Mouse (Mus musculus) ZHBTc4 (cell line): Measurements from ENCODE around the gene Dnah6.

Experiments used
- DNase-seq: peaks from one replicate; pipeline ENCODE4 v3.0.0-alpha.2; 2011; ENCODE audit warnings: low read depth, low spot score

Dnah6 gene

DNA sequence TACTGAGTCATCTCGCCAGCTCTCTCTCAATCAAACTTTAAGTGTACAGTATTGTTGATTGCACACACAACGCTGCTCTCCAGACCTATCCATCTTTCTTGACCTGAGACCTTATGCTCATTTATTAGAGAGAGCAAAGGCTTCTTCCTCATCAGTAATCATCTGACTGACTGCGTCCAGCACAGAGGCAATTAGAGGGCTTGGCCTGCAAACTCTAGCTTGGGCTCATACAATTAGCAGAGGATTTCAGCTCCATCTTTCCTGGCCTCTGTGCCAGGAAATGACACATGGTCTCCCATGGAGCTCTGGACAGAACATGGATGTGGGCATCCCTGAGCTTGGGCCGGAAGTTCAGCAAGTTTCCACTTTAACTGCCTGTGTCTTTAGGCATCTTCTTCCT is 193.6 kb downstream of the Dnah6 start:
- no peak for DNase-seq

DNA sequence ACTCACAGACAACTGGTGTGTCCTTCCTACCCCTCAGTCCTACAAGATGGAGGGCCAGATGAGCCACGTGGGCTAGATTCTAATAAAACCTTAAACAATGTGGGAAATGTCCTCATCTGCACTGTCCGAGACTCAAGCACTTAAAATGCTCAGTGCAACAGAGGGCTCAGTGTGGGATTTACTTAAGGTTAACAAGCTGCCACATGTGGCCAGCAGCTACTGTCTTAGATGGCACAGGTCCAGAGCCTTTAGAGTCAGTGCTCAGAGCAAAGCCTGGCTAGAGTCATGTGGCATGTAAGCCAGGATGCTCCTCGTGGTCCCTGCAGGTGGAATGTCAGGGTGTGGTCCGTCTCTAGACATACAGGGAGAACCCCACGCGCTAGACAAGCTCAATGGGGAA is 194.6 kb downstream of the Dnah6 start:
- DNase-seq = no peak

DNA sequence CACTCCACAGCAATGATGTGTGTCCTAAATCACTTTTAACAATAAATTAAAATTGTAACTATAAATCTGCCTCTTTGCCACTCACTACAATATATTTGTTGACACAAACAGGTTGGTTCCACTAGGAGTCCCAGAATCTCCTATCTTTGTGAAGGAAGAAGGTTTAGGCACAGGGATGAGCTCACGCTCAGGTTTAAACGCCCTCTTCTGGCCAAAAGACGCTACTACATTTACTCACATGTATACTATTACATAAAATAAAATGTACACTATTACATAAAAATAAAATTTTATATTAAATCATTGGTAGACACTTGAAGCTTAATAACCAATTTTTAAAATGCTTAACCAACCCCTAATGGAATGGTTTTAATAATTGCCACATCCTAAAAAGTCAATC is 201.4 kb downstream of the Dnah6 start:
- peak; percentile 74 for DNase-seq

DNA sequence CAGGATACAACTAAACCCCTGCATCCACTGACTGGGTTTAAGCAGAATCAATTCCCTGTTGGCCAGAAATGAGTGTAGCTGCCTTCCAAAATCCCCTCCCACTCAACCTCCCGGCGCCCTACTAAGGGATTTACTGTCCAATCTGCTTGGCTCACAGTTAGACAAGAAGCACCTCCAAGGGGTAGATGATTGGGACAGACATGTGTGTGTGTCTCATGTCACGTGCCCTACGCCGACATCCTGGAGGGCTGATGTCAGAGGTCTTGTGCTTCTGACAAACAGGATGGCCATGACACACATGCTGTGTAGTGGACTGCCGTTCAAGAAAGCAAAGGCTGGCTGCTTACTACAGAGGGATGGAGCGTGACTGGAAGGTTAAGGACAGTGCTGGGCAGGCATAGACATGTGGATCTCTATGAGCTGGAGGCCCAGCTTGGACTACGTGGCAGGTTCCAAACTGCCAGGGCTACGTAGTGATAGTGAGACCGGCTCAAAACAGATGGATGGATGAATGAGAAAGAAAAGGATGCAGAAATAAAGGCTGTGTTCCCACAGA is 202.6 kb downstream of the Dnah6 start:
- DNase-seq = no peak

DNA sequence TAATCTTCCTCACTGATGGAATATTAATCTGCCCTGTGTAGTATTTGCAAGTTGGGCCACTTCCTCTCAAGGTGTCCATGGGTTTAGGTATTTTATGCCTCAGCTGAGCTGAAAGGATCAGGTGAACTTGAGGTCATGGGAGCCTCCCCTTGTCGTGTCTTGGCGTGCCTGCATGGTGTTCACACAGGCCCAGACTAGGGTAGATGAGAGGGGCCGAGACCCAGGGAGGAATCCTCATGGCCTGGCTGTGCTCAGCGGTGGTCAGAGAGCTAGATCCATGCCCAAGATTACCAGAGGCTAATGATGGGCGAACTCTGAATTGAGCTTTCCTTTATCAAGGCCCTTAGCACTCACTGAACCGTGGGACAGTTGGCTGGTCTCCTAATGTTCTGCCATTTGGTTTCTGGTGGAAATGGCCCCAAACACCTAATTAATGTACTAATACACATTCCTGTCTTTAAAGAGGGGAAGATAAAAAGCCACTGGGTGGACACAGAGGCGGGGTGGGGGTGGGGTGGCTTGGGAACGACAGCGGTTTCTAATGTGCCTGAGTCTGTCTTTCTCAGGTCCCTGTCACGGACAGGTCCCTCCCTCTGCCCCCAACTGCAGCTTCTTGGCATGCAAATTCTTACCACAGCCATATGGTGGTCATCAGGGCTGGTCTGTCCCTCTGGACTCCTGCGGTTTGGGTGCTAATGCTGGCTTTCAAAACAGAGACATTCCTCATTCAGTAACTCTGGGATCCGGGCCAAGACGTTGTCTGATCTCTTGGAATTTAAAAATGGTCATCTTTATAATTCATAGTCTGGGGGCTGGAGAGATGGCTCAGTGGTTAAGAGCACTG is 206.9 kb downstream of the Dnah6 start:
- no peak for DNase-seq

DNA sequence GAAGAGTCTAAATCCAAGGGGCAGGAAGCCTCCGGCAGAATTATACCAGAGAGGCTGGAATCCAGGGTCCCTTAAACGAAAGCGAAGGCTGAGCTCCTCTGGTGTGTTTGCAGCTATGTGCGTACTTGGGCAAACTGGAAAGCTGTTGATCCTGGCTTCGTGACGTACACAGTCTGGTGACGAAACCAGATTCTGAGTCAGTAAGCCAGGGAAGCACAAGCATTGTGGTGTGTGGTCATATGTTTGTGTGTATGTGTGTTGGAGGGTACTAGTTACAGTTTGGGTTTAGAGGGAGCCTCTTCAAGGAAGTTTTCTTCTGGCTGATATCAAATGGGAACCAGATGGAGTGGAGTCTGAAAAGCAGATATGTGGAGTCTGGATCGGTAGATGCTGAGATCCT is 208.5 kb downstream of the Dnah6 start:
- no peak for DNase-seq

DNA sequence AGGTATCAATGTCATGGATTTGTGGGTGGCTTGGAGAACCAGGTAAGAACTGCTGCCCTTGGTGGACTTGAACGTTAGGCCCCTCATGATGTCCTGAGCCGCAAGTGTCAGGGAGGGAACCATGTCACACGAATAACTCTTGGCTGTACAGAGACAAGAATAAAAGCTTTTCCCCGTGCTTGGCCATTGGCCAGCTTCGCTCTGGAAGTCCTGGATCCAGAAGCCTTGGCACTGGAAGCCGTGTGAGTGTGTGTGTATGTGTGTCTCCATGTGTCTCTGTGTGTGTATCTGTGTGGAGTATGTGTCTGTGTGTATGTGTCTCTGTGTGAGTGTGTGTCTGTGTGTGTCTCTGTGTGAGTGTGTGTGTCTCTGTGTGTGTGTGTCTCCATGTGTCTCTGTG is 209.6 kb downstream of the Dnah6 start:
- no peak for DNase-seq

DNA sequence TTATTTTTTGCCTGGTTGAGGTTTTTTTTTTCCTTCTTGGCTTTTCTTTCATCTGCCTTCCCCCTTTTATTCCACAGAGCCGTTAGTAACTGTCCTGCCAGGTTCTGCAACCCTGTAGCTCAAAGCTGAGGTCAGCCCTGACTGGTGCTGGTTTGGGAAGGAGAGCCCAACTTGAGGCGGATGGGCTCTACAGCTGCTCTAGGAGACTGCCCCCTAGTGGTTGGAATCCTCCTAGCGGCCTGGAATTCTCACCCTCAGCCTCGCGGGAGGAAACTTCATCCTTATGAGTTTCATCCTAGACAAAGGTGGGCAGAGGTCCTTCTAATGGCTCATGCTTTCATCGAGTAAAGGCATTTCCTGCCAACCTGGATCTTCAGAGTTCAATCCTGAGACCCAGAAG is 211.4 kb downstream of the Dnah6 start:
- peak; percentile 90 for DNase-seq

DNA sequence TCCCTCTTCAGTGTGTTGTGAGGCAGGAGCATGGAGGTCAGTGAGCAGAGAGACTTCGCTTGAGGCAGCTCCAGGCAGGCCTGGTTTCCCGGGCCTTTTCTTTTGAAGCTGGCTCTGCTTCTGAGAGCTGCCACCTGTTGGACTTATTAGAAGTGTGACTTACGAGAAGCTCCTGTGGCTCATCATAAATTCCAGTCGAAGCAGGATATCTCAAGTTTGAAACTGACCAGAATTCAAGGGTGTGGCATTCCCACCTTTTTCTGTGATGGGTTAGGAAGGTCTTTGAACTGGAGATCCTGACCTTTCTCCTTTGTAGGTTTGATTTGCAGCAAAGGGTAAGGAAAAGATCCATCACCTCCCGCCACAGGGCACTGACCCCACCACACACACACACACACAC is 217.8 kb downstream of the Dnah6 start:
- peak; percentile 68 for DNase-seq

DNA sequence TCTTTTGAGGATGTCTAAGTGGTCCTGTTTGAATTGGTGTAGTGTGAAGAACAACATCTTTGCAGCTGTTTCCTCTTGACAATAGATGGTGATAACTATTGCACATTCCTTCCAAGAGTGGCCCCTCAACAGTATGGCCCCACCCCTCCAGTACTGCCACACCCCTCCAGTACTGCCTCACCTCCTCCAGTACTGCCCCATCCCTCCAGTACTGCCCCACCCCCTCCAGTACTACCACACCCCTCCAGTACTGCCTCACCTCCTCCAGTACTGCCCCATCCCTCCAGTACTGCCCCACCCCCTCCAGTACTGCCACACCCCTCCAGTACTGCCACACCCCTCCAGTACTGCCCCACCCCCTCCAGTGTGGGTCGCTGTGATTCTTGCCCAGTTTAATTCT is 219.1 kb downstream of the Dnah6 start:
- DNase-seq = peak; percentile 75

DNA sequence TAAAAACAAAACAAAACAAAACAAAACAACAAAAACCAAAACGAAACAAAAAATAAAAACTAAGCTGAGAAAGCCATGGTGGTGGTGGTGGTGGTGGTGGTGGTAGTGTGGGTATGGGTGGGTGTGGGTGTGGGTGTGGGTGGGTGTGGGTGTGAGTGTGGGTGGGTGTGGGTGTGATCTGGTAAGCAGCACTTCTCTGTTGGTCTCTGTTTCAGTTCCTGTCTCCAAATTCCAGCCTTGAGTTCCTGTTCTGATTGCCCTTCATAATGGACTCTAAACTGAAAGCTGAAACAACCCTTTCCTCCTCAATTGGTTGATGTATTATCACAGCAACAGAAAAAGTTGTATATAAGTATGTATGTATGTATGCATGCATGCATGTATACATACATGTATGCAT is 222.6 kb downstream of the Dnah6 start:
- no peak for DNase-seq

DNA sequence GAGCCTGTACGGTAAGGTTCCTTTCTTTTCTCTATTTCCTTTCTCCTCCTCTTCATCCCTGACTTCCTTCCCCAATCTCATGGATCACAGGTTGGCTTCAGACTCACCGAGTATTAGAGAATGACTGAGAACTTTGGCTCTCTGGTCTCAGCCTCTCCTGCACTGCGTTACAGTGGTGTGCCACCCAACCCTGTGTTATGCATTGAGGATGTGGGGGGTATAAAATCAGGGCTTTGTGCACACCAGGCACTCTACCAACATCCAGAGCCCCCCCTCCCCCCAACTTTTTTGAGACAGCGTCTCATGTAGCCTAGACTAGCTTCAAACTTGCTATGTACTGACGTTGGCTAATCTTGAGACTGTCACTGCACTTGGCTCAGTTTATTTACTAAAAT is 227.8 kb downstream of the Dnah6 start:
- DNase-seq = no peak

DNA sequence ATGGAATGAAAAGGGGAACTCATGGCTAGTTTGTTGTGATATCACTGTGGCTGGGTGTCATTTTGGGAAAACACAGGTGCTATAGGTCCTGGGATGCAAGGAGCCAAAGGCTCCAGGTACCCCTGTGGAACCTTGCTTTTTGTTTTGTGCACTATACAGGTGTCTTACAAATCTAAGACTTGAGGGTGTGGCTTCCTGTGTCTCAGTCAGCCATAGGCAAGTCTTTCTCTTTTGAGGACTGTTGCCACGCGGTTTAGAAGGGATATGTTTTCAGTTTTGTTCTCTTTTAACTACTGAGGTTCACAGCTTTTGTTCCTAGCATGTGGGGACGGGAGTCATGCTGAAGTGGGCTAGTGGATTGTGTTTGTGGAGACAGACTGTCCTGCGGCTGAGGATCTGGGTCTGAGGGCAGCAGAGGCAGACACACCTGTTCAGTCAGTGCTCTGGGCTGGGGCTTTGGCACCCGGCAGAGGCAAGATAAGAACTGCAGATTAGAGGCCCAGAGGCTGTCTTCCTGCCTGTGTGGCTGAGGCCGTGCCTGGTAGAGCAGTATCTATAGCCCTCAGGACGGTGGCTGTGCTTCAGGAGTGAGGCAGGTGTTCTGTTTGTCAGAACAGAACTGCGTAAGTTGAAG is 228.3 kb downstream of the Dnah6 start:
- no peak for DNase-seq

DNA sequence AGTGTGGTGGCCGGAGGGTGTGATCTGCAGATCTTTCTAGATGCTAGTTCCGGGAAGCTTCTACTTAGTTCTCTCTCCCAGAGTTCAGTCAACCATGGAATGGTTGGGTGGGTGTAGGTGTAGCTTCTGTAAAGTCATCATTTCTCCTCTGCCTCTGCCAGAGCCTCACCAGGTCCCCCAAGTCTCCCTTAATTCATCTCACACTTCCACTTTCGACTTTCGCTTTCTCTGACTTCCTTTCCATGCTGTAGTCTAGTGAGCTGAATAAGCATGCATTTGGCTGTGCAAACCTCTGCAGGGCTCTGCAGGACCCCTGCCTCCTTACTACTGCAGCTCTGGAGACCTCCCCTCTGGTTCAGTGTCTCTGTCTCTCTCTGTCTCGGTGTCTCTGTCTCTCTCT is 231.2 kb downstream of the Dnah6 start:
- DNase-seq = no peak

DNA sequence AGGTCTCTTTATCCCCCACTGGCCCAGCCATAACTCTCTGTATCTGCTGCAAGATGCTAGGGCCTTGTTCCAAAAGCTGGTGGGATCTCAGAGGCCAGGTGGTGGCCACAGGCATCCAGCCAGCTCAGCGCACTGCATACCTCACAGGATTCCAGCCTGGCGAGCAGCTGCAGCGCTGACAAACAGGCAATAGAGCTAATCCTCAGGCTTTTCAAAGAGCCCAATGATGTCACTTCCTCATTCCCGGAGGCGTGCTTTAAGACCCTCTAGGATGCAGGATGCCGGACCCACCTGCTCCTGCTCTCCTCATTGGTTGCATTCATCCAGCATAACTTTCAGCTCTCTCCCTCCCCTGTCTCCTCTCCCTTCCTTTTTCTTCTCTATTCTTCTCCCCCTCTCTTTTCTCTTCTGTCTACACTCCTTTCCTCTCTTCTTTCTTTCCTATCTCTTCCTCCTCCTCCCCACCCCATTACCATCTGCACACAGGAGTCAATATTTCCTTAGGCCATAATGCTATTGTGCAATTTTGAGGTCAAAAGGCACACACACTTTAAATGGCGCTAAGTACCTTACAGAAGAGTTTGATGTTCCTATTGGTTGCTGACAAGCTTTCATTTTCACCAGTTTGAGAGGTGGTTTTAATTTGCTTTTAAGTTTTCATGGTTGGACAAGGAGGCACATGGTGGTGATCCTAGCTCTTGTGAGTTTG is 232.3 kb downstream of the Dnah6 start:
- DNase-seq = no peak

DNA sequence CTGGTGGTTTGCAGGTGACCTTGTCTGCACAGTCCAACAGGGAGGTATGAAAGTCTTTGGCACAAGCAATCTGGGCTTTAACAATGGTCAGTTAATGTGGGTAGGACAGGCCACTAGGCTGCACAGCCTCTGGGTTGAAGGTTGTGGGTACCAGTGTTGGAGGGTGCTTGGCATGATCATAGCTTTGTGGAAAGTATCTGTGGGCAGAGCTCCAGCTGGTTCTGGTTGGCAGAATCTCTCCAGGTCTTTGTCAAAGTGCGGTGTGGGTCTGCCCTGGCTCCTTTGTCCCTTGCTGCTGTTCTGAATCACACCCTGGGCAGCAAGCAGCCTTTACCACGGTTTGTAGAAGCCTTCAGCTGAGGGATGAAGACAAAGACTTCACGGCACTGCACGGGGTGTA is 238.9 kb downstream of the Dnah6 start:
- no peak for DNase-seq

DNA sequence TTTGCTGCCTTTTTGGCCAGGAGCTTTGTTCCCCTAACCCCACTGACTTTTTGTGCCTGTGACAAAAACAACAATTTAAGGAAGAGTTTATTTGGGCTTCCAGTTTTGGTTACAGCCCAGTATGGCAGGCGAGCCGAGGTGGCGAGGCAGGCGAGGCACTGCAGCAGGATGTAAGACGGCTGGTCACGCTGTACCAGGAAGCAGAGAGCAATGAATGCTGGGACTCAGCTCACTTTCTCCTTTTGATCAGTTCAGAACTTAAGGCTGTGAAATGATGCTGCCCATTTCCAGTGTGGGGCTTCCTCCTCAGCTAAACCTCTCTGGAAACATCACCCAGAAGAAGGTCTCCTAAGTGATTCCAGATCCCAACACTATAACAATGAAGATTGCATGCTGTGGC is 239.6 kb downstream of the Dnah6 start:
- DNase-seq = no peak

DNA sequence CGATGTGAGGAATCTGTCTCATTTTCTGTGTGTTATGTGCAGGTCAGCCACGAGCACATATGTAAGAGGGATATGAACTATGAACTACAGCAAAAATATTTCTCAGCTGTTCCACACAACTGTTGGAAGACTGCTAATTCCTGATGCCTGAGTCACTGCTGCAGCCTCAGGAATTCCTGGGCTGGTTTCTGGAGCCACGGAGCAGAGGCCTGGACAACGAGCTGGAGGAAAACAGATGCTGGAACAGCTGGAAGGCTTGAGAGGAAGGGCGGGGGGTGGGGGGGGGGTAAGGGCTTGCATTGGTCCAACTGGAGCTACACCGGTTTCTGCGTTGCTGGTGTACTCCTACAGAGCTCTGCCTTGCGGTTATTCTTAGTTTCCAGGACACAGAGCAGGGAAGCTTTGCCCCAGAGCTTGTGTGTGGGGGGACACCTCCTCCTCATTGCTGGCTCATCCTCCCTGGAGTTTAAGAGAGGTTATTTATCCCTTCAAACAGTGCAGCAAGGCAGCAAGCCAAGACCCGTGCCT is 240.3 kb downstream of the Dnah6 start:
- peak; percentile 27 for DNase-seq

DNA sequence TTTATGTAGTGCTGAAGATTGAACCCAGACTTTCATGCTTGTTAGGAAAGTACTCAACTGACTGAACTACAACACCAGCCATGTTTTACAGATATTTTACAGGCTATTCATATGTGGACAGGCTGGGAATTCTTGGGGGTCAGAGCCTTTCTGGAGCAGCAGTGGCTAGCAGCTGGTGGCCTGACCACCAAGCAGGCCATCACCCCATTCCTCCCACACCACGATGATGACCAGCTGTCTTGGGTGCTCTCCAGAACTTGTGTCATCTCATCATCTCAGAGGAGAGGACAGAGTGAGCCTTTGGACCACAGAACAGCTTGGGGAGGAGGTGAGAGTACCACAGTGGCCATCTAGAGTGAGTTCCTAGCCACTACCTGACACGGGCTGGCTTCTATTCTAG is 244.6 kb downstream of the Dnah6 start:
- DNase-seq = no peak

DNA sequence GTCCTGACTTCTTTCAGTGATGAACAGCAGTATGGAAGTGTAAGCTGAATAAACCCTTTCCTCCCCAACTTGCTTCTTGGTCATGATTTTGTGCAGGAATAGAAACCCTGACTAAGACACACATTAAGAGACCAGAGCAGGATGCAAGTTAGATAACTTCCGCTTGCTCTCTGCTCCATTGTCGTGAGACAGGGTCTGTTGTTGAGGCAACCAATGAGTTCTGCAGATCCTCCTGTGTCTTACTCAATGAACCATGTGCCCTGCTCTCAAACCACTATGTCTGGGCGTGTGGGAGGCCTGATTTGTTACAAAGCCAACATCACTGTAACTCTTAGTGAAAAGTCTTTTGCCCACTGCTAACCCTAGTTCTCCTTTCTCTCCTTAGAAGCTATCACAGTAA is 250.4 kb downstream of the Dnah6 start:
- no peak for DNase-seq

DNA sequence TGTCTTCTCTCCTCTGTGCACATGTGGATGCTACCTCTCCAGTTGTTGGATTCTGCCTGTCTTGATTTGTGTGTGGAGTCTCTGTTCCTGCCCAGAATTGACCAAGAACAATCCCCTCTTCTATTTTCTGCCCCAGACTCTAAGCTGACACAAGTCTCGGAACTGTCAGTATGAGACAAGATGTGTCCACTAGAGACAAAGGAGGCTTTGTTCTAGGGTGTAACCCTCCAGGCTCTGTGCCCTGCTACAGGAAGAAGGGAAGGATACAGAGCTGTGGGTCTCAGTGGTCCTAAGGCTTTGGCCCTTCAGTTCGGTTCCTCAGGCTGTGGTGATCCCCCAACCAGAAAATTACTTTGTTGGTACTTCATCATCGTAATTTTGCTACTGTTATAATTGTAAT is 251.7 kb downstream of the Dnah6 start:
- DNase-seq = no peak
